Mouse (Mus musculus) gastrocnemius, postnatal 25 days (tissue): Measurements from ENCODE around the gene Eps15l1. TPM values are rescaled to one million over a fixed set of nuclear protein-coding genes. Genes with fewer than 3 reads are reported as not detected.

Experiments
- DNase-seq: peaks from one replicate; pipeline ENCODE4 v3.0.0; 2022
- long read RNA-seq, 2 experiments: library from polyadenylated mRNA; stranded (forward); transcript quantifications; one replicate each; pipeline ENCODE4 v2.0.0; 2021
- total RNA-seq, 2 experiments: library from RNA; stranded (reverse); gene quantifications; 1 replicate in 1 of 2; 2 replicates in 1 of 2; pipeline ENCODE4 v1.2.3; 2021

The Eps15l1 gene
- total RNA-seq, result 10 to 100 TPM; 22.7 to 23.9 TPM
- long read RNA-seq, experiment 1, partial matches to known transcripts, result 0 of 10 reads
- long read RNA-seq, experiment 1, other reads (novel, unspliced or antisense), result 8 of 10 reads
- long read RNA-seq, experiment 2, partial matches to known transcripts, result 2 of 23 reads
- long read RNA-seq, experiment 2, other reads (novel, unspliced or antisense), result 18 of 23 reads

- DNase-seq, result peak; percentile 98
Observed at GRCm38 (mm10) chr8:72421362-72422335, at the start of gene Eps15l1. TSS of gene Eps15l1 (minus strand) at chr8:72421460.

- DNase-seq, result no peak
Observed at GRCm38 (mm10) chr8:72470684-72471083, 49.4 kb upstream of the Eps15l1 start.

DNA sequence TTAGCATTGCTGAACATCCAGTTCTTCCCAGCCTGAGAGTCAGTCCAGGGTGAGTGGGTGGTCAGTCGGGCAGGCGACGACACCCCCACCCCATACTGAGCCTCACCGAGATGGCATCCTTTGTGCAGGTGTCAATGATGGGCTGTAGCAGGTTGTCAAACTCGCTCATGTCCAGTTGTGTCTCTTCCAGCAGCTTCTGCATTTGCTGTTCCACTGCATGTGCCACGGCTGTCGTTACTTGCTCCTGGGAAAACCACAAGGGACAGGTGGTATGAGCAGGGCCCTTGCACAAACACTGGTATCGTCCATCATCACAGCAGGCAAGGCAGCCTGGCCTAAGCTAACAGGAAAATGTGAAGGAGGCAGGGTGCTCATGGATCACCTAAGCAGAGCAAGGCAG, 48.7 kb upstream of the Eps15l1 start:
- no peak for DNase-seq

GRCm38 (mm10) chr8:72469243-72469642, 48.0 kb upstream of the Eps15l1 start:
- no peak for DNase-seq

DNA sequence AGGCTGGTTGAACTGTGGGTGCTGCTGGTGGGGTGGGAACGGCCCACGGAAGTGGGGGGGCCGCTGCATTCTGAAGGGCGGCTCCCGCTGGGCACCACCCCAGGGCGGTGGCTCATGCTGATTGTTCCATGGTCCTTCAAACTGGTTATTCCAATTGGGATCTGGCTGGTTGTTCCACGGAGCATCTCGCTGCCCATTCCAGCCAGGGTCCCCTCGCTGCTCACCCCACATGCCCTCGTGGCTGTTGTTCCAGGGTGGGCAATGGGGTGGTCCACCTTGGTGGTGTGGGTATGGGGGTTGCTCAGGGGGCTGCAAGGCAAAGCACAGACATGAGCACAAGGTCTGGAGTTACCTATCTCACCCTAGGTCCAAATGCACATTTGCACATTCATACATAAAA, 43.0 kb upstream of the Eps15l1 start:
- no peak for DNase-seq

DNA sequence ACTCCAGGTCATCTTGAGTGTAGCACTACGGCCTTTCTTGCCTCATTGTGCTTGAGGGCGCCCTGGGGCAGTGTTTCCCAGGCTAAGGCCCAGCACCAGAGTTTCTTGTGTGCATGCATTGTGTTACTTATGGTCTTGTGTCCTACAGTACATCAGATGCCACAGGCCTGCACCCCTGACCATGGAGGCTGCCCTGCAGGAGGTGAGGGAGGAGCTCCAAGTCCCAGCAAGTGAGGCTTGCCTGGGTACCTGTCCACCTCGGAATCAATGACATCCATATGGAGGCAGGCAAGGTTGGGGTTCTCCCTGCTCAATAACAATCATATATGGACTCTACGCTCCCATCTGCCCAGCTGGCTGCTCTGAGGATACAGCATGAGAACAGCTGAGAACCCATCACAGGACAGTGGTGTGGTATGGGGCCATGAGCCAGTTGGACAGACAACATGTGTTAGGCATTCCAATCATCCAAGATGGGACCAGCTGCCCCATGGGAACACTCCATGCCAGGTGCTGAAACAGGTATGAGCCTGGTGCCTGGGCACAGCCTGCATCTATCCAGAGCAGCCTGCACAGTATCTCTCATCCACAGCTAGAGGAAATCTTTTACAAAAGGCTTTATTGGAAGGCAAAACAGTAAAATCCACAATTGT, 38.7 kb upstream of the Eps15l1 start:
- DNase-seq, result no peak

DNA sequence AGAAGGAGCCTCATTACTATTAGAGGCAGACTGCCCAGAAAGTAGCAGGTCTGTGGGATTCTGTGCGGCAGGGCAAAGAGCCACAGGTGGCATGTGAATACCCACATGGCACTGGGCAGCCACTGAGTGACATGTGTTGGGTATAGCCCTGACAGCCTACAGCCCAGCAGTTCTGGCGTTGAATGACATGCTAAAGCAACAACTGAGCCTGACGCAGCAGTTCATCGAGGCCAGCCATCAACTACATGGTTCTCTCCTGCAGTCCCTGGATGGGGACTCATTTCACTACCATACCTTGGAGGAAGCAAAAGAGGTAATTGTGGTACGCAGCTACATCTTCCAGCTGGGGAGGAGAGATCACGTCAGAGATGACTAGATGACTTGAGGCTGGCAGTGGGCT, 37.2 kb upstream of the Eps15l1 start:
- DNase-seq, result no peak

DNA sequence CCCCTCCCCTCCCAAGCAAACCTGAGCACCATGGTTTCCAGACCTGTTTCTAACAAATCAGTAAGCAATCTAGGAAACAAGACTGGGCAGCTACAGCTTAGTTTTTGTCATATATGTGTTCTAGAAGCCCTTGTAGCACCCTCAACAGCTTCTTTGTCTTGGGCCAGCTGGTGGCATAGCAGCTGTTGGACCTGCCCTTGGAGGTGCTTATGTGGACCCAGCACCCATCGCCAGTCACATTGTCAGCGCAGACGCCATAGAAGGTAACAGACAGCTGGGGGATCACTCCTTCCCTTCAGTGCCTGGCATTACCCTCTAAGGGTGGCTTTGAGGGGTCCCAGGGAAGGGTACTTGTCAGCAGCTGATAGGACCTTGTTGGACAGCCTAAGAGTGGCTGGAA, 36.5 kb upstream of the Eps15l1 start:
- no peak for DNase-seq

GRCm38 (mm10) chr8:72455317-72455716, 34.1 kb upstream of the Eps15l1 start:
- DNase-seq, result no peak

GRCm38 (mm10) chr8:72453904-72454303, 32.6 kb upstream of the Eps15l1 start:
- DNase-seq, result no peak

- no peak for DNase-seq
Observed at GRCm38 (mm10) chr8:72451516-72451915, 30.3 kb upstream of the Eps15l1 start.

DNA sequence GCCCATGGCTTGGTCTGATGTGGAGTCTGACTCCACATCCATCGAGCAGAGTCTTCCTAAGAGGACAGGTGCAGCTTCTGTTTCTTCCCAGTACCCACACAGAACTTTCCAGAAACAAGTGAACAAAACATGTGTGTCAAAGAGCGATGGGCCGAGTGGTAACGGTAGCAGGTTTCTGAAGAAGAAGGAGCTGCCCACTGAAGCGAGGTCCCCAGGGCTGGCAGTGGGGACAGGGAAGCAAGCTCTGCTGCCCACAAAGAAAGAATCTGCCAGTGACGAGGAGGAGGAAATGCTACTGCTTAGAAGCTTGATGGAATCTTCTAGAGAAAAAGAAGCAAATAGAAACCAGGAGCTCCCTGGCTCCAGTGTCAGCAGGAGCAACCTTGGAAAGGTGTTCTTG, 23.8 kb upstream of the Eps15l1 start:
- DNase-seq, result no peak

DNA sequence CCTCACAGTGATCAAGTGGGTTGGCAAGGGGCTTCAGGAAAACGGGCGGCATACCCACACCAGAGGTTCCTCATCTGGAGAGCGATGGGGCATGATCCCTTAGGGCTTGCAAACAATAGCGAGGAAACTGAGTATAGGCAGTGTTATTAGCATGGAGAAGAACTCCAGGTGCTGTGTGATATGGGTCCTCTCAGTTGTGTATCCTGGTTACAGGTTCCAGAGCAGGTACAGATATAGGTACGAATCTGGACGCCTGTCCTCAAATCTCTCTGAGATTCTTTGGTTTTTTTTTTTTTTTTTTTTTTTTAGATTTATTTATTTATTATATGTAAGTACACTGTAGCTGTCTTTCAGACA, 22.7 kb upstream of the Eps15l1 start:
- no peak for DNase-seq

DNA sequence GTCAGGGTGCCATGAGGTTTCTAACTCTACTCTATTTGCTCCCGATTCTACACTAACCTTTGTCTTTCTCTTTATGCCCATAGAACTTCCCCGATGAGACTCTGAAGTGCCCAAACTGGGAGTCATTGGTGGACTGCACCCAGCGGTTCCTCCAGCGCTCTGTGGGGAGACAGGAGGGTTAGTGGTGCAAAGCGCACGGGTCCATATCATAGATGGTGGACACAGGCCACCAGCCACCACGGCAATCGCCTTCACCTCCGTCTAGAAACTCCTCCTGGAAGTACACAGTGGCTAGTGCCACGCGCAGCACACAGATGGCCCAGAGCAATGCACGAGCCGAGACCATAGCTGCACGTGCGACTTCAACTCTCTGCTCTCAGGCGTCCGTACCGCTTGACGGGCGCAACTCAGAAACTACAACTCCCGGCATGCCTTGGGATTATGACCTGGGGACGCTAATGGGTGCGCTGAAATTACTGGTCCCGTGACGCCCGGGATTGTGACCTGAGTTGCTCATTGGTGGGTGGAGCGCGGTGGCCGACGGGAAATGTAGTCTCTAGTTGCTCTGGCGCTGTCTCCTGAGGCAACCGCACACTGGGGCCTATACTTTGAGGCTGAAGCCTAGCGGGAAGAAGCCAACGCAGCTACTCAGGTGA, 22.2 kb upstream of the Eps15l1 start, which contains the start of the genes Calr3 and 1700030K09Rik:
TSS of gene Calr3 (minus strand) at position 533 of the 656 bp plus-strand sequence.
TSS of gene 1700030K09Rik (plus strand) at position 543 of the 656 bp plus-strand sequence.
- DNase-seq, result peak; percentile 97

DNA sequence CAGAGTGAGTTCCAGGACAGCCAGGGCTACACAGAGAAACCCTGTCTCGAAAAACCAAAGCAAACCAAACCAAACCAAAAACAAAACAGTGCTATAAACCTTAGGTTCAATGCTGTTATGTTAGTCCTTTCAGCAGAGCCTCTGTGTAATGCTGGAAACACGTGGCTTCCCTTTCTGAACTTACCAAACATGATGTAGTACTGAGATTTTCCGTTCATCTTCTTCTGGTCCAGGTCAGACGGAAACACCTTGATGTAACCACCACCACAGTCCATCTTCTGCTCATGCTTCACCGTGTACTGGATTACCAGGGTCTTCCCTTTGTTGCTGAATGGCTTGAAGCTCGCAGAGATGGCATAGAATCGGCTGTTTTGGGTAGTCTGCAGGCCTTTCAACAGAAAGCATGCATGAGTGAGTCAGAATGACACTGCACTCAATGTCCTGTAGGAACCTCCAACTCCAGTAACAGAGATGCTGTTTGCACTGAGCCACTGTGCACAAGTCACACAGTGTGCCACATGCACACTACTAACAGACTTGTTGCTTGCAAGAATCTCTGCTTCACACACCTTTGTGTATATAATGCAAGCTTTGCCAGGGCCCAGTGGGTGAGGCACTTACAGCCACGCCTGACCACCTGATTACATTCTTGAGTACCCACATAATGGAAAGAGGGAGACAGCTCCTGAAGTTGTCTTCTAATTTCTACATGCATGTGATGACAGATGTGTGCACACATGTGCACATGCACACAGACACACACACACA, 17.2 kb upstream of the Eps15l1 start:
- no peak for DNase-seq

DNA sequence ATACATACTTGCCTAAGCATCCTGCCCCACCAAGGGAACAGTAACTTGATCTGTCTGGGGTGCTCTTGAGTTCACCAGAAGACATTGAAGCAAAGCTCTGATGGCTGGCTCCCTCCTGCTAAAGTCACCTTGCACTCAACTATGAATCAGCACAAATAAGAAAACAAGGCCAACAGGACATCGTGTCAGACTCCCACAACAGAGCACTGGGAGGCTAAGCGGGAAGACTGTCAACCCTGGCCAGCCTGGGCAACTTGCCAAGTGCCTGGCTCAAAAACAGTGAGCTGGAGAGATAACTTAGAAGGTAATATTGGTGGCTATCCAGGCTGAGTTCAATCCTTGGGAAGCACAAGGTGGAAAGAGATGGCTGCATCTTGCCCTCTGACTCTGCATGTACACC, 13.7 kb upstream of the Eps15l1 start:
- no peak for DNase-seq

DNA sequence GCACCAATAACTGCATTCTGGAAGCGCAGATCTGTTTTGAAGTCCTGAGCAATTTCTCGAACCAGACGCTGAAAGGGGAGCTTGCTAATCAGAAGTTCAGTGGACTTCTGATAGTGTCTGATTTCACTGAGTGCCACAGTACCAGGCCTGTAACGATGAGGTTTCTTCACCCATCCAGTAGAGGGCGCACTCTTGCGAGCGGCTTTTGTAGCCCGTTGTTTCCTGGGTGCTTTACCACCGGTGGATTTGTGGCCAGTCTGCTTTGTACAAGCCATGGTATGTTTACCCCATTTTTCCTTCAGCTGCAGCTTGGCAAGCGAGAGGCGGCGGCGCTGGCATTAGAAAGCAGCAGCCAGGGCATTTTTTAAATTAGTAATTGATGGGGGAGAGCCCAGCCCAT, 8.4 kb upstream of the Eps15l1 start:
- DNase-seq, result no peak

GRCm38 (mm10) chr8:72422926-72423325, 1.7 kb upstream of the Eps15l1 start:
- DNase-seq, result no peak

DNA sequence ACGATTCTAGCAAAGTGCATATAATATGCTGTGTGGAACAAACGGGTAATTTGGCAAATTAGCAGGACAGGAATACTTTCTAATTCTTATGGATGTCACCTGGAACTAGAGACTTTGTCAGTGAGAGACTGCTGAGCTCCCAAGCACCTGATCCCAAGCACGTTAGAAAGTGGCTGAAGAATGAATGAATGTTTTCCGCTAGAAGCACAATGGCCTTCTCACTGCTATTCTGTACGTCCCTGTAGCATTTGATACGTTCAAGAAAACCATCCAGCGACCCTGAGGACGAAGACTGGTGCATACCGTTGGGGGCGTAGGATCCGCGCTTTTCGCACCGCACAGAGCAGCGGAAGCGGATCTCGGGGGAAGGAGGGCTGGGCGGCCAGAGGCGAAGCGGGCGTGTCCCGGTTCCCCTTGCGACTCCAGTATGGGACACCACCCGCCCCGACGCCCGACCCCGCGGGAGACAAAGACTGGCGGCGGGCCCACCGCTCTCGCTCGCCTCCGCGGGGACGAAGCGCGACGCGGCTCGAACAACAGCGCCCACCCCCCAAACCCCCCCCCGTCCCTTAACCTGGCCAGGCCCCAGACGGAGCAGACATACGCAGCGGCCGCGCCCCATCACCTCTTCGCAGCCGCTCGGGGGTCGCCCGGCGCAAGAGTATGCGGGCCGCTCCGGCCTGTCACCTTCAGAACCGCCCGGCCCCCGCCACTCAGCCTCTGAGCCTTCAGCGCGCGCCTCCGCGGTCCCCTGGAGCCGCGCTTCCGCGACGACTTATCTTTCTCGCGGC, 494 bp downstream of the Eps15l1 start:
- DNase-seq, result peak; percentile 32

GRCm38 (mm10) chr8:72418073-72418472, 3.2 kb downstream of the Eps15l1 start:
- no peak for DNase-seq

- no peak for DNase-seq
Observed at GRCm38 (mm10) chr8:72415252-72415651, 6.0 kb downstream of the Eps15l1 start.
